Mouse (Mus musculus) erythroblast, embryonic 14.5 days (primary cell): ENCODE data around the gene Kif5a.

Experiments
- GATA1 ChIP-seq: IDR thresholded peaks from 2 replicates; pipeline ENCODE4 v1.6.1; 2012; ENCODE audit warnings: low read length, inconsistent platforms, mixed read lengths
- TAL1 ChIP-seq: IDR thresholded peaks from 3 replicates; pipeline ENCODE4 v1.6.1; 2012; ENCODE audit warnings: low read length, inconsistent platforms, mixed read lengths

GRCm38 (mm10) chr10:127176756-127177155, 86.4 kb downstream of the Kif5a start:
- TF ChIP-seq GATA1 (no peak), TAL1 (no peak)
